Mouse (Mus musculus) small intestine, adult 2 months (tissue): ENCODE results near the gene Trappc2l. TPM values are rescaled to one million over a fixed set of nuclear protein-coding genes. Genes with fewer than 3 reads are reported as not detected.

Experiments used
- H3K27ac ChIP-seq: fragments of 200-500 bp; 2 replicates; pipeline ENCODE4 v1.5.1; 2012; ENCODE audit warnings: low read depth, low read length, control low read depth, inconsistent platforms; ENCODE audit not compliant: insufficient read depth
- H3K27me3 ChIP-seq: fragments of 200-500 bp; 2 replicates; pipeline ENCODE4 v1.6.1; 2012; ENCODE audit warnings: mild to moderate bottlenecking, moderate library complexity, low read length, inconsistent platforms; ENCODE audit not compliant: control insufficient read depth, insufficient read depth
- H3K36me3 ChIP-seq: fragments of 200-500 bp; 2 replicates; pipeline ENCODE4 v1.6.1; 2012; ENCODE audit warnings: mild to moderate bottlenecking, low read length, control low read depth, inconsistent platforms; ENCODE audit not compliant: control insufficient read depth, insufficient read depth
- H3K4me1 ChIP-seq: fragments of 200-500 bp; 2 replicates; pipeline ENCODE4 v1.6.1; 2012; ENCODE audit warnings: low read length, inconsistent platforms, mixed read lengths; ENCODE audit not compliant: control insufficient read depth, insufficient read depth, insufficient read length
- H3K4me3 ChIP-seq: fragments of 200-500 bp; 2 replicates; pipeline ENCODE4 v1.5.1; 2012; ENCODE audit warnings: low read depth, mild to moderate bottlenecking, control low read depth, inconsistent platforms, low read length, moderate library complexity
- CTCF ChIP-seq: fragments of 200-500 bp; IDR thresholded peaks from 2 replicates; pipeline ENCODE4 v1.5.1; 2012; ENCODE audit warnings: low read depth, mild to moderate bottlenecking, control low read depth, inconsistent platforms, low read length, moderate library complexity, mixed read lengths; ENCODE audit not compliant: insufficient replicate concordance, insufficient read length; ENCODE audit errors: extremely low read depth
- POLR2A ChIP-seq: fragments of 200-500 bp; IDR thresholded peaks from 2 replicates; pipeline ENCODE4 v1.6.1; 2012; ENCODE audit warnings: low read depth, mild to moderate bottlenecking, control low read depth, inconsistent platforms, low read length, moderate library complexity
- WGBS: fragments of 180-500 bp; shearing (Covaris S2); methylation state at CpG from one replicate; pipeline ENCODE4 v1.1.7; 2018; 5-methylcytosine and 5-hydroxymethylcytosine counted together
- polyA plus RNA-seq: library from polyadenylated mRNA; depleted of rRNA; stranded (reverse); fragments of >200 nt; gene quantifications from 2 replicates; pipeline ENCODE4 v1.2.3, GENCODE M21; 2012; rRNA removed

Trappc2l gene
- 59.9 and 161 TPM in 2 replicates for polyA plus RNA-seq

DNA sequence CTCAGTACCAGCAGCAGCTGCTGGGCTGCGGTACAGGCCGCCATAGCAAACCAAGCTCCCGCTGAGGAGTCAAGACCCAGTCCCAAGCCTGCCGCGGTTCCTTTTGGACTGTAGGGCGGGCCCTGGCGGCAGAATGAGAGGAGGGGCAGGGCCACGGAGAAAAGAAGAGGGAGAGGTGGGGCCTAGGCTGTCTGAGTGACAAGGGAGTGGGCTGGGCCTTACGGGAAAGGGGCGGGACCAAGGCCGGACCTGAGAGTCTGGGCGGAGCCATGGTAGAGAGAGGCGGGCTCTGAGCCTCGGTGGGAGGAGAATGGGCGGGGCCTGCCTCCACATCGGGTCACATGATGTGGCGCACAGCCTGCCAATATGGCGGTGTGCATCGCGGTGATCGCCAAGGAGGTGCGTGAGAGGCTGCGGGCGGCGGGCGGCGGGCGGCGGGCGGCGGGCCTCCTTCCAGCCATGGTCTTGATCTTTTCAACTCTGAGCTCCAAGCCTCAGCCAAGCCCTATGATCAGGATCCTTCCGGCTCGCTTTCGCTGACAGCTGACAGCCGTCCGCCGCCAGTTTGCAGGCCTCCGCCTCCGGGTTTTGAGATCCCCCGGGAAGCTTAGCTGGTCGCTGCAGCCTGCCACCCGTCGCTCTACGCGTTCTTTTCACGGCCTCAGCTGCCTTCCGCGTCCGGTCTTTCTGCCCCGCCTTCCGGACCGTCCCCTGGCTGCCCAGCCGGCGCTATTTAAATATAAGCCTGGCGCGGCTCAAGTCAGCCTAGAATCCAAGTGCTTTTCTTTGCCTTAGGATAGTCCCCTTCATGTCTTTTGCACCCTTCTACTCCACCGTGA, at the start of gene Trappc2l, which contains the start of gene Galns:
Trappc2l (plus strand) TSS at position 346 of the 839 bp plus-strand sequence.
Galns (minus strand) TSS at position 169 of the 839 bp plus-strand sequence.
- Histone ChIP-seq H3K4me1 (peaks cover 11% of the 10 kb centered on the region; the same call in 1 of the 2 replicates), H3K4me3 (peak within 1 kb of the TSS; percentile 82), H3K36me3 (peaks cover 2% of the 10 kb centered on the region), H3K27ac (peak within 1 kb of the TSS; percentile 78), H3K27me3 (no peaks in the 10 kb centered on the region)
- peak; percentile 14; the same call in 1 of the 2 replicates for TF ChIP-seq CTCF
- TF ChIP-seq POLR2A = peak; percentile 78
- under 1% methylated on average over 57 of the region's 57 CpGs for WGBS

DNA sequence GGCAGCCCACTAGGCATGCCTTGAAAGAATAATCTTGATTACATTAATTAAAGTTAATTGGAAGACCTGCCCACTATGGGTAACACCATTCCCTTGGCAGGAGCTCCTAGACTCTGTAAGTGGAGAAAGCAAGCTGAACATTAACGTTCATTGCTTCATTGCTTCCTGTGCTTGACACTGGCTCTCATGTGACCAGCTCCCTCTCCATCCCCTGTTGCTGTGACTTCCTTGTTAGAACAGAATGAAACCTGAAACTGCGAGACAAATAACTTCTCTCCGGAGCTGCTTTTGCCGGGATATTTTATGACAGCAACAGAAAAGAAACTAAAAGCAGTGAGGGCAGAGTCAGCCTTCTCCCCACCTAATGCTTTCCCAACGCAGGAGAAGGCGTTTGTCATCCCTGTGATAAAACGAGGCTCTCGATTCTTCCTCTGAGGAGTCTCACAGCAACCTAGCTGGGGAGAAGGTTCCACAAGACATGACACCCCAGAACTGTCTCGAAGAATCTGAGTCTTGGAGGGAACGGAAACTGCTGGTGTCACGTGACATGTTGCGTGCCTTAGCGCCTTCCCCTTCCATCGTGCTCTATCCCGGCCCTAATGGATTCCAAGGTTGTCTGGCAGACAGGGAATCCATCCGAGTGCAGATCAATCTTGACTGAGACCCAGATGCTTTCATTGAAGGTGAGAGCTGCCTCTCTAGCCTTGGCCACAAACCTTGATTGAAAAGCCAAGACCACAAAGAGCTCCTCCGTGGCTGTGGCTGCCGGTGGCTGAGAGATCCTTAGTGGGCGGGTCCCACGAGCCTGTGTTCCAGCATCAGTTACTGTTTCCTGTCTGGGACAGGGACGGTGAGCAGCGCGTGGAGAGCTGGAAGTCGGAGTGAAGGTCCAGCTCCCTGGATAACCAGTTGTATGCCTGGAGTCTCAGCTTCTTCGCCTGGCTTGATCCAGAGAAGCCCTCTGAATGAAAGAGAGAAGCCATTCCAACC, 46.8 kb upstream of the Trappc2l start:
- H3K36me3 ChIP-seq = no peaks in the 10 kb centered on the region
- no peak for TF ChIP-seq CTCF
- no peak for TF ChIP-seq POLR2A
- H3K27ac ChIP-seq = peak overlapping the region; percentile 54
- WGBS = 64% methylated on average over 25 of the region's 25 CpGs
- peak overlapping the region; percentile 15; the same call in 1 of the 2 replicates for H3K4me3 ChIP-seq
- peaks cover 14% of the 10 kb centered on the region for H3K4me1 ChIP-seq
- no peaks in the 10 kb centered on the region for H3K27me3 ChIP-seq

DNA sequence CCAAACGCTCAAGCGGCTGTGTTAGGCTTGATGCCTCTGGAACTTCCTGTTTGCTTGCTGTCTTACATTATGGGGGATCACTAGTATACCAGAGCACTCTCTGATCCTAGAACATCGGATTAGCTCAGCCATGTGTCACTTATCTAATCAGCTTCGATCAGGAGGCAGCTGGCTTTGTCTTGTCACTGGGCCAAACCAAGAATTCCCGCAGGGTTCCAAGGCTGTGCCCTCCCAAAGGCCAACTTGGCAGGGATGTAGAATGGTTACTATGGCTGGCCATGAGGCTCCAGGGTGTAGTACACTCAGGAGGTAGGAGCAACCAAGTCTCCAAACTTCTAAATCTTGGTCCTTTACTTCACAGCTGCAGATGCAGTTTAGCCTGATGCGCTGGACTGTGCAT, 44.7 kb upstream of the Trappc2l start:
- TF ChIP-seq POLR2A = no peak
- no peak for TF ChIP-seq CTCF
- Histone ChIP-seq H3K4me1 (peaks cover 16% of the 10 kb centered on the region), H3K36me3 (peaks cover 12% of the 10 kb centered on the region), H3K27ac (peak overlapping the region; percentile 75), H3K27me3 (no peaks in the 10 kb centered on the region), H3K4me3 (peak overlapping the region; percentile 88)
- 8% methylated on average over 6 of the region's 6 CpGs for WGBS

- peak within 1 kb of the TSS; percentile 75 for H3K27ac ChIP-seq
- under 1% methylated on average over 62 of the region's 62 CpGs for WGBS
- H3K36me3 ChIP-seq = peaks cover 19% of the 10 kb centered on the region
- no peaks in the 10 kb centered on the region for H3K27me3 ChIP-seq
- H3K4me1 ChIP-seq = peaks cover 21% of the 10 kb centered on the region
- H3K4me3 ChIP-seq = peak within 1 kb of the TSS; percentile 88
- TF ChIP-seq POLR2A (peak; percentile 56), CTCF (0 out of 2 replicates have a peak, but pooled peaks have one; percentile 15)
Observed at GRCm38 (mm10) chr8:122567361-122568108, 43.9 kb upstream of the Trappc2l start, which contains the start of gene Cdt1. Gene Cdt1 (plus strand): TSS chr8:122568015.

GRCm38 (mm10) chr8:122568109-122568504, 43.3 kb upstream of the Trappc2l start:
- Histone ChIP-seq H3K4me3 (peak overlapping the region; percentile 88), H3K27ac (peak overlapping the region; percentile 65), H3K4me1 (peaks cover 24% of the 10 kb centered on the region), H3K27me3 (no peaks in the 10 kb centered on the region), H3K36me3 (peaks cover 20% of the 10 kb centered on the region)
- TF ChIP-seq CTCF = no peak
- no peak for TF ChIP-seq POLR2A
- under 1% methylated on average over 34 of the region's 34 CpGs for WGBS

GRCm38 (mm10) chr8:122568881-122569309, 42.5 kb upstream of the Trappc2l start:
- 23% methylated on average over 10 of the region's 10 CpGs for WGBS
- no peak overlapping the region for H3K27ac ChIP-seq
- H3K4me1 ChIP-seq = peaks cover 30% of the 10 kb centered on the region
- no peak for TF ChIP-seq POLR2A
- no peak for TF ChIP-seq CTCF
- peaks cover 20% of the 10 kb centered on the region for H3K36me3 ChIP-seq
- H3K27me3 ChIP-seq = no peaks in the 10 kb centered on the region
- peak overlapping the region; percentile 47 for H3K4me3 ChIP-seq
